ENCODE assay signal across 17 mouse cellular contexts in genomic region chr3:132036704-132037103, GRCm38 (mm10).
"Had no signal": no experiment of that assay in that cellular context is flagged by ENCODE, and none has a peak within 500 bp of the region (broad histone marks: within the 10 kb centered on the region; RNA-seq: fewer than 3 reads in every experiment).

No protein-coding gene starts in this region.

- H3K4me3 ChIP-seq: neural tube, embryonic 12.5 days; neural tube, embryonic 13.5 days; neural tube, embryonic 15.5 days; stomach, embryonic 15.5 days had no signal

- H3K27ac ChIP-seq: neural tube, embryonic 12.5 days; neural tube, embryonic 13.5 days; neural tube, embryonic 15.5 days; stomach, embryonic 15.5 days; stomach, postnatal 0 days had no signal

- DNase-seq: retina, postnatal 1 day; right cerebral cortex, adult 18-20 months; right cerebral cortex, postnatal 14 days; right cerebral cortex, postnatal 25 days; right cerebral cortex, postnatal 4 days; spleen, adult 18-20 months; thymus, adult 18-20 months; thymus, adult 2 months; thymus, postnatal 14 days; thymus, postnatal 25 days; thymus, postnatal 36 days; thymus, postnatal 4 days had no signal
